Comparison of ENCODE assay signal across 8 mouse cellular contexts in genomic region chr15:91018161-91018860, GRCm38 (mm10). TPM values are rescaled to one million over a fixed set of nuclear protein-coding genes. Genes with fewer than 3 reads are reported as not detected.
DNase-seq lines count a peak whose midpoint lies in the region; ATAC-seq lines count a peak whose summit lies in the region.

No protein-coding gene starts in this region.

- H3K4me1 ChIP-seq in embryonic facial prominence, embryonic 13.5 days: peaks cover 17% of the 10 kb centered on the region
- H3K4me1 ChIP-seq in intestine, embryonic 16.5 days (ENCODE audit: control insufficient read depth, insufficient read depth, low read length): no peaks in the 10 kb centered on the region
- H3K4me1 ChIP-seq in neural tube, embryonic 13.5 days (replicated peaks): peaks cover 48% of the 10 kb centered on the region
- H3K4me1 ChIP-seq in limb, embryonic 10.5 days: 0 out of 2 replicates have a peak, but pooled peaks cover 6% of the 10 kb centered on the region

- peak; percentile 40 for DNase-seq in cerebellum, adult 9-10 months
- no peak for DNase-seq in cerebellum, postnatal 25 days
- no peak for DNase-seq in urinary bladder, postnatal 14 days (ENCODE audit: low spot score)
- DNase-seq in limb, embryonic 10.5 days (ENCODE audit: low spot score): no peak
- DNase-seq in heart, adult 9 months (ENCODE audit: low spot score in 2 of 2): no peak

- H3K4me3 ChIP-seq in embryonic facial prominence, embryonic 13.5 days: no peak overlapping the region
- no peak overlapping the region for H3K4me3 ChIP-seq in intestine, embryonic 16.5 days (ENCODE audit: low read length)
- H3K4me3 ChIP-seq in neural tube, embryonic 13.5 days: no peak overlapping the region
- no peak overlapping the region for H3K4me3 ChIP-seq in limb, embryonic 10.5 days

- no peaks in the 10 kb centered on the region for H3K27me3 ChIP-seq in embryonic facial prominence, embryonic 13.5 days
- H3K27me3 ChIP-seq in intestine, embryonic 16.5 days (replicated peaks; ENCODE audit: control insufficient read depth, insufficient read depth, low read length): no peaks in the 10 kb centered on the region
- no peaks in the 10 kb centered on the region for H3K27me3 ChIP-seq in neural tube, embryonic 13.5 days
- H3K27me3 ChIP-seq in limb, embryonic 10.5 days (ENCODE audit: low read depth, poor library complexity, severe bottlenecking): no peaks in the 10 kb centered on the region

- no peak overlapping the region for H3K9ac ChIP-seq in embryonic facial prominence, embryonic 13.5 days
- H3K9ac ChIP-seq in intestine, embryonic 16.5 days (ENCODE audit: low read depth, low read length): no peak overlapping the region
- peak overlapping the region; percentile 72 for H3K9ac ChIP-seq in neural tube, embryonic 13.5 days

- H3K36me3 ChIP-seq in embryonic facial prominence, embryonic 13.5 days: no peaks in the 10 kb centered on the region
- H3K36me3 ChIP-seq in intestine, embryonic 16.5 days (ENCODE audit: control insufficient read depth, insufficient read depth, low read length): no peaks in the 10 kb centered on the region
- no peaks in the 10 kb centered on the region for H3K36me3 ChIP-seq in neural tube, embryonic 13.5 days
- no peaks in the 10 kb centered on the region for H3K36me3 ChIP-seq in limb, embryonic 10.5 days

- WGBS in embryonic facial prominence, embryonic 13.5 days: 27% methylated on average over 9 of the region's 9 CpGs
- 67% methylated on average over 9 of the region's 9 CpGs for WGBS in intestine, embryonic 16.5 days
- WGBS in neural tube, embryonic 13.5 days: 8% methylated on average over 9 of the region's 9 CpGs
- WGBS in limb, embryonic 10.5 days: 63% methylated on average over 9 of the region's 9 CpGs

- H3K9me3 ChIP-seq in embryonic facial prominence, embryonic 13.5 days: peaks cover 5% of the 10 kb centered on the region; the same call in 1 of the 2 replicates
- H3K9me3 ChIP-seq in intestine, embryonic 16.5 days (ENCODE audit: control insufficient read depth, low read length): no peaks in the 10 kb centered on the region
- no peaks in the 10 kb centered on the region for H3K9me3 ChIP-seq in neural tube, embryonic 13.5 days
- H3K9me3 ChIP-seq in limb, embryonic 10.5 days (replicated peaks): no peaks in the 10 kb centered on the region

- H3K4me2 ChIP-seq in embryonic facial prominence, embryonic 13.5 days: peak overlapping the region; percentile 19
- no peak overlapping the region for H3K4me2 ChIP-seq in intestine, embryonic 16.5 days (ENCODE audit: low read depth, low read length)
- H3K4me2 ChIP-seq in neural tube, embryonic 13.5 days: peak overlapping the region; percentile 53

- ATAC-seq in embryonic facial prominence, embryonic 13.5 days (ENCODE audit: insufficient number of reproducible peaks, insufficient read depth, low FRiP score, low TSS enrichment, low read depth): peak; percentile 39; the same call in 1 of the 2 replicates
- peak; percentile 63 for ATAC-seq in intestine, embryonic 16.5 days
- ATAC-seq in neural tube, embryonic 13.5 days (ENCODE audit: low read depth): peak; percentile 51

- H3K27ac ChIP-seq in embryonic facial prominence, embryonic 13.5 days: no peak overlapping the region
- no peak overlapping the region for H3K27ac ChIP-seq in intestine, embryonic 16.5 days (ENCODE audit: low read length)
- H3K27ac ChIP-seq in neural tube, embryonic 13.5 days (replicated peaks): peak overlapping the region; percentile 95
- no peak overlapping the region for H3K27ac ChIP-seq in limb, embryonic 10.5 days

RNA-seq across cellular contexts. Expression of gene Kif21a, which starts 31.4 kb away (rescaled TPM):
- polyA plus RNA-seq in embryonic facial prominence, embryonic 13.5 days (2015; fragmentation: Nextera tagmentation; extraction: Ambion mirVana): 7.9 and 8.9 TPM in 2 replicates
- 10.6 and 11.2 TPM in 2 replicates for polyA plus RNA-seq in intestine, embryonic 16.5 days (2015; fragmentation: Nextera tagmentation; extraction: Ambion mirVana)
- polyA plus RNA-seq in neural tube, embryonic 13.5 days (2015; fragmentation: Nextera tagmentation; extraction: Ambion mirVana): 42.0 and 46.0 TPM in 2 replicates
- polyA plus RNA-seq in limb, embryonic 10.5 days (2016; fragmentation: Nextera tagmentation; extraction: Ambion mirVana): 2.1 and 3.1 TPM in 2 replicates
